Mouse (Mus musculus) erythroblast, embryonic 14.5 days (primary cell): ENCODE measurements around the gene Wdr45. TPM values are rescaled to one million over a fixed set of nuclear protein-coding genes. Genes with fewer than 3 reads are reported as not detected.

ENCODE experiments used
- H3K27me3 ChIP-seq: 2 replicates; pipeline ENCODE4 v1.6.1; 2012; ENCODE audit warnings: inconsistent platforms; ENCODE audit not compliant: control insufficient read depth
- H3K36me3 ChIP-seq: 2 replicates; pipeline ENCODE4 v1.6.1; 2012; ENCODE audit warnings: mild to moderate bottlenecking, inconsistent platforms; ENCODE audit not compliant: control insufficient read depth
- H3K4me1 ChIP-seq: 2 replicates; pipeline ENCODE4 v1.6.1; 2012; ENCODE audit warnings: inconsistent platforms; ENCODE audit not compliant: control insufficient read depth
- H3K4me3 ChIP-seq: replicated peaks from 2 replicates; pipeline ENCODE3; 2012; ENCODE audit warnings: moderate library complexity, mild to moderate bottlenecking, inconsistent platforms
- H3K9me3 ChIP-seq: 2 replicates; pipeline ENCODE4 v1.6.1; 2012; ENCODE audit warnings: low read length, inconsistent platforms, mixed read lengths; ENCODE audit not compliant: control insufficient read depth
- GATA1 ChIP-seq: IDR thresholded peaks from 2 replicates; pipeline ENCODE4 v1.6.1; 2012; ENCODE audit warnings: low read length, inconsistent platforms, mixed read lengths
- TAL1 ChIP-seq: IDR thresholded peaks from 3 replicates; pipeline ENCODE4 v1.6.1; 2012; ENCODE audit warnings: low read length, inconsistent platforms, mixed read lengths
- polyA plus RNA-seq: library from polyadenylated mRNA; stranded (reverse); fragments of >175 nt; gene quantifications from 2 replicates; pipeline ENCODE4 v1.2.3, GENCODE M21; 2012

The Wdr45 gene
- polyA plus RNA-seq, 1 experiment = 5.1 TPM

DNA sequence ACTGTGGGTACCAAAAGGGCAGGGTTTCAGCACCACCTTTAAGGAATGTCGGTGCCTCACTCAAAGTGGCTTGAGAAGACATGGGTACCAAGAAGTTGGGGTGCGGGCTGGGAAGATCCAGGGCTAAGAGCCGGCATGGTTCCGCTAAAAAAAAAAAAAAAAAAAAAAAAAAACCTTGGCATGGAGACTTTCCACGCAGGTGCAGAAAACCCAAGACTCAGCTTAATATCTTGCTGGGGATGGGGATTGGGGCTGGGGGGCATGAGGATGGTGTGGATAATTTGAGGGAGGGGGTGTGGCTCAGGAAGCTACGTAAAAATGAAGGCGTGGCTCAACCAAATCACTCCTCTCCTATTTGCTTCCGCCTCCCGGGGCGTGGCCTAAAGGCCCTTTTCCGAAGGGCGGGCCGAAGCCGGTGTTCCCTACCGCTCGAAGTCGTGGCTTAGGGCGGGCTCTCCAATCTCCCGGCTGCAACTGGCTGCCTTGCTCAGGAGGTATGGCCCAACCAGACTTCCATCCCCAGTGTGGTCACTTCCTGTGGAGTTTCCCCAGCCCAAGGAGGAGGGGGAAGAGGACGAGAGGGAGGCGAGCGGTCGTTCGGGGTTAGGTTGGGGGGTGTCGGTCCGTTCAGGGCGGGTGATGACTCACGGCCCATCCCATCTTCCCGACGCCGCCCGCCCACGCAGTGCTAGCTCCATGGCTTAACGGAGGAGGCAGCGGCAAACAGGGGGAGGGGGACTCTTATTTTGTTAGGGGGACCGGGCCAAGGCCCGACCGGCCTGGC, 48.2 kb downstream of the Wdr45 start, which contains the start of gene Tfe3:
Gene Tfe3, plus strand, starts transcription at position 424 of the 784 bp plus-strand sequence.
- TF ChIP-seq GATA1 (no peak), TAL1 (no peak)
- H3K27me3 ChIP-seq = no peaks in the 10 kb centered on the region
- peaks cover 47% of the 10 kb centered on the region for H3K4me1 ChIP-seq
- peaks cover 13% of the 10 kb centered on the region for H3K36me3 ChIP-seq
- peaks cover 2% of the 10 kb centered on the region; the same call in 1 of the 2 replicates for H3K9me3 ChIP-seq
- peak within 1 kb of the TSS; percentile 71 for H3K4me3 ChIP-seq

DNA sequence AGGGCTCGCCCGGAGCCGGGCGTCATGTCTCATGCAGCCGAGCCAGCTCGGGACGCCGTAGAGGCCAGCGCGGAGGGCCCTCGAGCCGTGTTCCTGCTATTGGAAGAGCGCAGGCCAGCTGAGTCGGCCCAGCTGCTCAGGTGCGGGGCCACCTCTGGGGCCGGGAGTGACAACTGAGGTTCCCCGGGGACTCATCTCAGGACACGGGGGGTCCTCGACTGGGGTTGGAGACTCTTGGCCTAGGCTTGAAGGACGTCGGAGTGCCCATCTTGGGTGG, 48.7 kb downstream of the Wdr45 start:
- Histone ChIP-seq H3K4me1 (peaks cover 53% of the 10 kb centered on the region), H3K36me3 (peaks cover 18% of the 10 kb centered on the region), H3K9me3 (peaks cover 2% of the 10 kb centered on the region; the same call in 1 of the 2 replicates), H3K27me3 (no peaks in the 10 kb centered on the region), H3K4me3 (peak overlapping the region; percentile 71)
- TF ChIP-seq TAL1 = no peak
- TF ChIP-seq GATA1 = no peak

DNA sequence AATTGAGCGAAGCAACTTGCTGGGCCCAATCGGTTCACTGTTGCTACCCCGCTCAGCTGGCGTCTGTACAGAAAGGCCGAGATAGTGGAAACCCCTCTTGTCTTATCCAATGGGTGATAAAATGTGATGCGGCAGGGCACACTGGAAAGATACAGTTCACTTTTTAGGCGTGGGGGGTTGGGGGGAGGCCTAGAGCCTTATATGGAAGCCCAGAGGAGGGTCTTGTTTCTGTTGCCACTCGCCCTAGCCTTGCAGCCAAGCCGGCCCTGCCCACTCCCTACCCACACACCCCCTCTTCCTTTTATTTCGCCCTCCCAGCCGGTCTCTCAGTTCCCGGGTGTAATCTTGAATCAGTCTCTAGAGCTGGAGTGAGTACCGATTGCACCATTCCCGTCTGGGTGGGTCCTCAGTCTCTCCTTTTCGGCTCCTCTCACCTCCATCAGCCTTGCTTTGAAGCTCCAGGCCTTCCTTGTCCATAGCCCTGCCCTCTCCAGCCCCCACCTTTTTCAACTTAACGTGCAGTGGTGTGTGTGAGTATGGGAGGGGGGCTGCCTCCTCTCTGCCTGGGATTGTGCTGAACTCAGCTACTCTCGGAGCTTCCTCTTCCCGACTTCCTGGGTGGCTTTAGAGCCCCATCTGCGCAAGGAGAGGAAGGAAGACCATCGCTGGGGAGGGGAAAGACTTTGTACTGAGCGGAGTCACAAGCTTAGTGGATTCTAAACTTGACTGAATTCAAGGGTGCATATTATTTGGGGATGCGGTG, 49.7 kb downstream of the Wdr45 start:
- H3K4me1 ChIP-seq = peaks cover 59% of the 10 kb centered on the region
- peak overlapping the region; percentile 71 for H3K4me3 ChIP-seq
- peaks cover 2% of the 10 kb centered on the region; the same call in 1 of the 2 replicates for H3K9me3 ChIP-seq
- H3K27me3 ChIP-seq = no peaks in the 10 kb centered on the region
- H3K36me3 ChIP-seq = peaks cover 27% of the 10 kb centered on the region
- TF ChIP-seq TAL1 (no peak), GATA1 (no peak)

DNA sequence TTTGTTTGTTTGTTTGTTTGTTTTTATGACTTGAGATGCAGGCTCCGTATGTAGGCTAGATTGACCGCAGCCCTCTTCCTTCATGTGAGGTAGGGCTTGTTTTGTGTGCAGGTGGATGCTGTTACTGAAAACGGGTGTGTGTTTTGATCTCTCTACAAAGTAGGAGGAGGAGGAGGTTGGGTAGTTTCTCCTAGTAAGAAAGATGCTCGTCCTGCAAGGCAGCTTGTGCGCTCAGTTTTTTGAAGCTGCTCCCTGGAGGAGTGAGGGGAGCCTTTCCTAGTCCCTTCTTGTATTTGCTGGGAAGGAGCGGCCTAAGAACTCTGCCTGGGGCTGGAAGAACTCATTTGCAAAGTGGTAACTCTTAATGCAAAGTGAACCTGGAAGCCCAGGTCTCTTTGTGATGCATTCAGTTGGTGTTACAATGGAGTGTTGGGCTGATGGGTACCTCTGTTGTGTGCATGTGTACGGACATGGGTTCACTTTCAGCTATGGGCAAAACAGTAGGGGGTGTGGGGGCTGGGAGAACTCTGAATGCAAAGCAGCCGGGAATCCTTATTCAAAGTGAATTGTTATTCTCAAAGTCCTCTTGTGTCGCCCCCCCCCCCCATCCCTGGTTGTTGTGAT, 50.6 kb downstream of the Wdr45 start:
- Histone ChIP-seq H3K4me1 (peaks cover 68% of the 10 kb centered on the region), H3K4me3 (peak overlapping the region; percentile 71), H3K36me3 (peaks cover 32% of the 10 kb centered on the region), H3K9me3 (peaks cover 2% of the 10 kb centered on the region; the same call in 1 of the 2 replicates), H3K27me3 (no peaks in the 10 kb centered on the region)
- TF ChIP-seq TAL1 (no peak), GATA1 (no peak)

DNA sequence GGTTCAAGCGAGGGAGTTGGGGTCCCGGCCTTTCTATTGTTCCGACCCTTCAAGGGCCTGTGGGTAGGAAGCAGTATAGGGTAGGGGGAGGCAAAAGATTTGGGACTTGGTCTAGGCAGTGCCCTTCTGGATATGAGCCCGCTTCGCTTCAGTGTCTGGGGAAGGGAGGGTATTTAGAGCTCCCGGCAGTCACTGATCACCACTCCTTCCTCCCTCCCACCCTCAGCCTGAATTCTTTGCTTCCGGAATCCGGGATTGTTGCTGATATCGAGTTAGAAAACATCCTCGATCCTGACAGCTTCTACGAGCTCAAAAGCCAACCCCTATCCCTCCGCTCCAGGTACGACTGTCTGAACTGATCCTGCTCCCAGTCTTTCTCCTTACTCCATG, 51.1 kb downstream of the Wdr45 start:
- H3K36me3 ChIP-seq = peaks cover 37% of the 10 kb centered on the region
- H3K27me3 ChIP-seq = no peaks in the 10 kb centered on the region
- H3K9me3 ChIP-seq = peaks cover 2% of the 10 kb centered on the region; the same call in 1 of the 2 replicates
- peaks cover 71% of the 10 kb centered on the region for H3K4me1 ChIP-seq
- TF ChIP-seq GATA1 = no peak
- no peak for TF ChIP-seq TAL1
- H3K4me3 ChIP-seq = peak overlapping the region; percentile 71

DNA sequence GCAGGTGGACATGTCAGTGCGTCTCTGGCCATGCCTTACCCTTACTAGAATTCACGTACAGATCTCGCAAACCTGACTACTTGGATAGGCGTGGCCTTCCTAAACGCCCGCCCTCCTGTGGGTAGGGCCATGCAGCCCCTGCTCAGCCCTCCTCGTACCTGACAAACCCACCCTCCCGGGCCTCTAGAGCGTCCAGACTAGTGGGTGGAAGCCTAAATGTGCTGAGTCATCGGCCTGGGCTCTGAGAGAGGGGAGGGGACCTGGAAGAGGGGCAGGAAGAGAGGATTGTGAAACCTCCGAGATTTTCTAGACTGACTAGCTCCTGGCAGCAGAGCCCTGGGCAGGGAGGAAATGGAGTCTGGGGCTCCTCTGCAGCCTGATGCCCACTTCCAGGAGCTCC, 51.6 kb downstream of the Wdr45 start:
- TF ChIP-seq GATA1 (no peak), TAL1 (no peak)
- Histone ChIP-seq H3K4me3 (peak overlapping the region; percentile 71), H3K9me3 (peaks cover 2% of the 10 kb centered on the region; the same call in 1 of the 2 replicates), H3K4me1 (peaks cover 71% of the 10 kb centered on the region), H3K36me3 (peaks cover 42% of the 10 kb centered on the region), H3K27me3 (no peaks in the 10 kb centered on the region)

DNA sequence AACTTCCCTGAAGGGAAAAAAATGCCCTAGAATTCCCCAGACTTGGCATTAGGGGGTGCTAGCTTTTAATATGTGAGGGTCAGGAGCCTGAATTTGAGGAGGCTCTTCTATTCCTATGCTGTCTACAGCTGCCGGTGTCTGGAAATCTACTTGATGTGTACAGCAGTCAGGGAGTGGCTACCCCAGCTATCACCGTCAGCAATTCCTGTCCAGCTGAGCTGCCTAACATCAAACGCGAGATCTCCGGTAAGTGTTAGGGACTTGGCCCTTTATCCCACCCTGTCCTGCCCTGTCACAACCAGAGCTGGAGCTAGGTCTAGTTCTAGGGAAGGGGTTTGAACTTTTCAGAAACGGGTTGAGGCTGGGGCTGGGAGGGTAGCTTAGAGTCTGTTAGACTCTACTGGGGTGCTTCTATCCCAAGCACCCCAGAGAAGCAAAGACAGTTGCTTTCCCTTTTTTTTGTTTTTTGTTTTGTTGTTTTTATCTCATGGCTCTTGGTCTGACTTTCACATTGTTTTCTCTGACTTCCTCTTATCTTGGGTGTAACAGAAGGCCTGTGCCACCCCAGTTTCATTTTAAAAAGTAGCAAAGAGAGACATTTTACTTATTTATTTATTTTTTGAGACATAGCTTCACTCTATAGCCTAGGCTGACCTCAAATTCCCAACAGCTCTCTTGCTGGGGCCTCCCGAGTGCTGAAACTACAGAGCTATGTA, 55.3 kb downstream of the Wdr45 start:
- Histone ChIP-seq H3K9me3 (0 out of 2 replicates have a peak, but pooled peaks cover 3% of the 10 kb centered on the region), H3K27me3 (no peaks in the 10 kb centered on the region), H3K36me3 (peaks cover 76% of the 10 kb centered on the region), H3K4me1 (peaks cover 45% of the 10 kb centered on the region), H3K4me3 (no peak overlapping the region)
- TF ChIP-seq GATA1 (no peak), TAL1 (no peak)

DNA sequence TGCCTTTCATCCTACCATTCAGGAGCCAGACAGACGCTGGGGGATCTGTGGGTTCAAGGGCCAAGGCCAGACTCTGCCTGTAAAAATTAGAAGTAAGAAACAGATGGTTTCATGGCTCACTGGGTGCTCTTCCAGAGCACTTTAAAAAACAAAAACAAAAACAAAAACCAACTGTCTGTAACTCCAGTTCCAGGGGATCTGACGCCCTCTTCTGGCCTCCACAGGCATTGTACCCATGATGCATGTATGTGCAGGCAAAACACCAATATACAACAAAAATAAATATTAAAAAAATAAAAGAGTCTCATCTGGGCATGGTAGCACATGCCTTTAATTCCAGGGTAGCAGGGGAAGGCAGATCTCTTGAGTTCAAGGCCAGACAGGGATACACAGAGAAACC, 58.6 kb downstream of the Wdr45 start:
- H3K9me3 ChIP-seq = 0 out of 2 replicates have a peak, but pooled peaks cover 3% of the 10 kb centered on the region
- H3K27me3 ChIP-seq = no peaks in the 10 kb centered on the region
- TF ChIP-seq TAL1 = no peak
- no peak for TF ChIP-seq GATA1
- peaks cover 67% of the 10 kb centered on the region for H3K36me3 ChIP-seq
- no peak overlapping the region for H3K4me3 ChIP-seq
- H3K4me1 ChIP-seq = peaks cover 38% of the 10 kb centered on the region
